Mouse (Mus musculus) myocyte (in vitro differentiated cells): ENCODE data around the gene Tnfaip8l2. TPM values are rescaled to one million over a fixed set of nuclear protein-coding genes. Genes with fewer than 3 reads are reported as not detected.

Experiments
- H3K27me3 ChIP-seq: one replicate; pipeline ENCODE4 v1.6.1; 2011; ENCODE audit not compliant: control insufficient read depth, insufficient read depth, insufficient read length
- H3K36me3 ChIP-seq: one replicate; pipeline ENCODE4 v1.6.1; 2011; ENCODE audit not compliant: control insufficient read depth, insufficient read depth
- H3K4me2 ChIP-seq: one replicate; pipeline ENCODE4 v1.6.1; 2011; ENCODE audit warnings: low read depth, control low read depth
- H3K4me3 ChIP-seq: one replicate; pipeline ENCODE4 v1.5.1; 2011; ENCODE audit warnings: mild to moderate bottlenecking, control low read depth, moderate library complexity
- H3K79me2 ChIP-seq: one replicate; pipeline ENCODE4 v1.6.1; 2011; ENCODE audit not compliant: control insufficient read depth, insufficient read depth
- H3ac ChIP-seq: one replicate; pipeline ENCODE4 v1.6.1; 2011; ENCODE audit not compliant: control insufficient read depth, insufficient read length
- CEBPB ChIP-seq: IDR thresholded peaks from 2 replicates; pipeline ENCODE4 v1.6.1; 2011; ENCODE audit warnings: mild to moderate bottlenecking, moderate library complexity; ENCODE audit not compliant: poor library complexity, insufficient read depth, severe bottlenecking
- E2F4 ChIP-seq: IDR thresholded peaks from one replicate; pipeline ENCODE4 v1.6.1; 2011; ENCODE audit warnings: mild to moderate bottlenecking, control low read depth, moderate library complexity; ENCODE audit not compliant: insufficient read depth
- MAX ChIP-seq: IDR thresholded peaks from one replicate; pipeline ENCODE4 v1.6.1; 2011; ENCODE audit warnings: low read depth, mild to moderate bottlenecking, control low read depth
- MYOD1 ChIP-seq, 3 experiments: IDR thresholded peaks; one replicate each; pipeline ENCODE4 v1.6.1; 2011; ENCODE audit warnings: control low read depth in 2 of 3, low read depth in 2 of 3, mild to moderate bottlenecking in 2 of 3, moderate library complexity in 1 of 3; ENCODE audit not compliant: insufficient read length in 2 of 3, control insufficient read depth in 1 of 3
- MYOG ChIP-seq, 3 experiments: IDR thresholded peaks; one replicate each; pipeline ENCODE4 v1.6.1; 2011; ENCODE audit warnings: control low read depth in 2 of 3, low read depth in 2 of 3, mild to moderate bottlenecking in 2 of 3; ENCODE audit not compliant: insufficient read length in 2 of 3, control insufficient read depth in 1 of 3, insufficient read depth in 1 of 3
- POLR2A ChIP-seq: IDR thresholded peaks from one replicate; pipeline ENCODE4 v1.6.1; 2011; ENCODE audit warnings: low read depth, mild to moderate bottlenecking, control low read depth, moderate library complexity; ENCODE audit not compliant: insufficient read length
- POLR2AphosphoS2 ChIP-seq: IDR thresholded peaks from one replicate; pipeline ENCODE4 v1.6.1; 2011; ENCODE audit warnings: low read depth, control low read depth; ENCODE audit not compliant: insufficient read length
- REST ChIP-seq: IDR thresholded peaks from one replicate; pipeline ENCODE4 v1.6.1; 2011; ENCODE audit warnings: mild to moderate bottlenecking, control low read depth, moderate library complexity; ENCODE audit not compliant: insufficient read depth, insufficient read length
- SRF ChIP-seq: IDR thresholded peaks from one replicate; pipeline ENCODE4 v1.6.1; 2011; ENCODE audit warnings: low read depth; ENCODE audit not compliant: control insufficient read depth, insufficient read length
- TCF12 ChIP-seq: IDR thresholded peaks from one replicate; pipeline ENCODE4 v1.6.1; 2011; ENCODE audit warnings: mild to moderate bottlenecking, control low read depth; ENCODE audit not compliant: poor library complexity, insufficient read depth, severe bottlenecking
- TCF3 ChIP-seq: IDR thresholded peaks from one replicate; pipeline ENCODE4 v1.6.1; 2011; ENCODE audit warnings: low read depth, control low read depth; ENCODE audit not compliant: insufficient read length
- USF1 ChIP-seq: IDR thresholded peaks from one replicate; pipeline ENCODE4 v1.6.1; 2011; ENCODE audit warnings: low read depth, mild to moderate bottlenecking, control low read depth, moderate library complexity
- polyA plus RNA-seq: library from polyadenylated mRNA; unstranded; fragments of >200 nt; fragmentation: generic; extraction: Trizol; gene quantifications from one replicate; pipeline ENCODE4 v1.2.1, GENCODE M21; 2012; ENCODE audit warnings: missing spikeins

Tnfaip8l2 gene
- polyA plus RNA-seq, 1 experiment = 0.22 TPM

- Histone ChIP-seq H3K36me3 (no peaks in the 10 kb centered on the region), H3K4me2 (no peak overlapping the region), H3K4me3 (no peak overlapping the region), H3K79me2 (no peaks in the 10 kb centered on the region), H3ac (no peak overlapping the region), H3K27me3 (no peaks in the 10 kb centered on the region)
- TF ChIP-seq USF1 (no peak), TCF12 (no peak), MYOG (IDR thresholded peaks at IDR 0.05; ENCODE audit: control insufficient read depth in 1 of 3, insufficient read depth in 1 of 3, insufficient read length in 2 of 3, low read depth in 2 of 3) (no peak), E2F4 (no peak)
Observed at GRCm38 (mm10) chr3:95147924-95148323, 5.8 kb upstream of the Tnfaip8l2 start.

DNA sequence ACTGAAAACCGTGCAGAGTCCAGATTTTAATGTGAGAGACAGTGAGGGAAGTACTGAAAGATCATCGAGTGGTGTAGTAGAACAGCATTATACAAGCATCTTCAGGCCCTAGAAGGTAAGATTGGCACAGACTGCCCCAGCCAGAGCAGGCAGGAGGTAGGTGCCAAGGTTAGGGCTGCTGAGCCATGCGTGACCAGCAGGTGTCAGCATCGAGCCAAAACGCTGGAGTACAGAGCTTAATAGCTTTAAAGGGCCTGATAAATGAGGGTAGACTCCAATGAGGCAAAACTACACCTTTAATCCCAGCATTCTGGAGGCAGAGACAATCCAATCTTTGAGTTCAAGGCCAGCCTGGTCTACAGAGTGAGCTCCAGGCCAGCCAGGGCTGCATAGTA is 454 bp upstream of the Tnfaip8l2 start:
- TF ChIP-seq MYOD1 (IDR thresholded peaks at IDR 0.05; ENCODE audit: control insufficient read depth in 1 of 3, insufficient read length in 2 of 3, low read depth in 2 of 3) (no peak), POLR2AphosphoS2 (no peak), USF1 (no peak), TCF3 (no peak), CEBPB (no peak)
- no peaks in the 10 kb centered on the region for H3K27me3 ChIP-seq
- H3K4me2 ChIP-seq = no peak overlapping the region
- no peaks in the 10 kb centered on the region for H3K79me2 ChIP-seq
- H3K36me3 ChIP-seq = no peaks in the 10 kb centered on the region
- no peak overlapping the region for H3ac ChIP-seq
- no peak overlapping the region for H3K4me3 ChIP-seq

- Histone ChIP-seq H3K4me3 (no peak overlapping the region), H3K79me2 (no peaks in the 10 kb centered on the region), H3ac (no peak overlapping the region), H3K27me3 (no peaks in the 10 kb centered on the region), H3K4me2 (no peak overlapping the region), H3K36me3 (no peaks in the 10 kb centered on the region)
- TF ChIP-seq MYOD1 (IDR thresholded peaks at IDR 0.05; ENCODE audit: control insufficient read depth in 1 of 3, insufficient read length in 2 of 3, low read depth in 2 of 3) (no peak), POLR2A (no peak), CEBPB (no peak), SRF (no peak), TCF12 (no peak), TCF3 (no peak), E2F4 (no peak), MAX (no peak), MYOG (IDR thresholded peaks at IDR 0.05; ENCODE audit: control insufficient read depth in 1 of 3, insufficient read depth in 1 of 3, insufficient read length in 2 of 3, low read depth in 2 of 3) (no peak), USF1 (no peak), REST (no peak), POLR2AphosphoS2 (no peak)
Observed at GRCm38 (mm10) chr3:95141474-95141873, 686 bp downstream of the Tnfaip8l2 start.

GRCm38 (mm10) chr3:95140795-95141194 is 1.4 kb downstream of the Tnfaip8l2 start:
- Histone ChIP-seq H3K4me3 (no peak overlapping the region), H3K36me3 (no peaks in the 10 kb centered on the region), H3K4me2 (no peak overlapping the region), H3ac (no peak overlapping the region), H3K27me3 (no peaks in the 10 kb centered on the region), H3K79me2 (peaks cover 5% of the 10 kb centered on the region)
- TF ChIP-seq CEBPB (no peak), POLR2A (no peak), SRF (no peak), TCF12 (no peak), MAX (no peak), E2F4 (no peak), USF1 (no peak), REST (no peak), MYOG (IDR thresholded peaks at IDR 0.05; ENCODE audit: control insufficient read depth in 1 of 3, insufficient read depth in 1 of 3, insufficient read length in 2 of 3, low read depth in 2 of 3) (no peak), MYOD1 (IDR thresholded peaks at IDR 0.05; ENCODE audit: control insufficient read depth in 1 of 3, insufficient read length in 2 of 3, low read depth in 2 of 3) (no peak), TCF3 (no peak), POLR2AphosphoS2 (no peak)

- Histone ChIP-seq H3ac (no peak overlapping the region), H3K27me3 (no peaks in the 10 kb centered on the region), H3K4me2 (no peak overlapping the region), H3K36me3 (no peaks in the 10 kb centered on the region), H3K4me3 (no peak overlapping the region), H3K79me2 (peaks cover 8% of the 10 kb centered on the region)
- no peak for TF ChIP-seq TCF3
- TF ChIP-seq CEBPB = no peak
- TF ChIP-seq MAX = no peak
- TF ChIP-seq REST = no peak
- no peak for TF ChIP-seq POLR2AphosphoS2
- no peak for TF ChIP-seq USF1
- no peak for TF ChIP-seq TCF12
- TF ChIP-seq POLR2A = no peak
- TF ChIP-seq E2F4 = no peak
- no peak for TF ChIP-seq SRF
- TF ChIP-seq MYOG (IDR thresholded peaks at IDR 0.05; ENCODE audit: control insufficient read depth in 1 of 3, insufficient read depth in 1 of 3, insufficient read length in 2 of 3, low read depth in 2 of 3) = no peak
- TF ChIP-seq MYOD1 (IDR thresholded peaks at IDR 0.05; ENCODE audit: control insufficient read depth in 1 of 3, insufficient read length in 2 of 3, low read depth in 2 of 3) = no peak
Observed at GRCm38 (mm10) chr3:95140289-95140595, 1.9 kb downstream of the Tnfaip8l2 start.
